Mouse (Mus musculus): ENCODE measurements around the gene Cdh12. TPM values are rescaled to one million over a fixed set of nuclear protein-coding genes. Genes with fewer than 3 reads are reported as not detected.

Cdh12 gene
- total and polyA plus RNA-seq, 3 experiments, result not detected

GRCm38 (mm10) chr15:20458508-20458907, 9.4 kb downstream of the Cdh12 start:
- Histone ChIP-seq H3K4me1 (ENCODE audit: control insufficient read depth in 1 of 2, insufficient read depth in 2 of 2, low read length in 2 of 2) (no peaks in the 10 kb centered on the region), H3K79me2 (ENCODE audit: control insufficient read depth, insufficient read depth, low read length, poor library complexity) (no peaks in the 10 kb centered on the region), H3K27me3 (ENCODE audit: control insufficient read depth in 1 of 2, insufficient read depth in 2 of 2, low read length in 2 of 2) (no peaks in the 10 kb centered on the region), H3K27ac (ENCODE audit: control insufficient read depth, low read depth, low read length) (no peak overlapping the region), H3K9me3 (replicated peaks; ENCODE audit: insufficient read depth, low read length) (no peaks in the 10 kb centered on the region), H3K9ac (ENCODE audit: control insufficient read depth, low read depth, low read length, poor library complexity, severe bottlenecking) (no peak overlapping the region), H3K4me3 (ENCODE audit: control insufficient read depth in 1 of 2, insufficient read depth in 1 of 2, low read depth in 2 of 2, low read length in 2 of 2) (no peak overlapping the region), H3K36me3 (ENCODE audit: control insufficient read depth in 1 of 2, insufficient read depth in 2 of 2, low read length in 2 of 2) (no peaks in the 10 kb centered on the region)
- DNase-seq (ENCODE audit: low read depth, low spot score), result no peak
- TF ChIP-seq TBP (IDR thresholded peaks at IDR 0.05; ENCODE audit: low read depth, low read length) (no peak), HCFC1 (IDR thresholded peaks at IDR 0.05; ENCODE audit: low read depth, low read length) (no peak), SMC3 (IDR thresholded peaks at IDR 0.05; ENCODE audit: low read depth, low read length) (no peak), GABPA (IDR thresholded peaks at IDR 0.05; ENCODE audit: low read depth, low read length) (no peak), MEF2A (IDR thresholded peaks at IDR 0.05; ENCODE audit: extremely low read depth, insufficient replicate concordance, low read depth, low read length, poor library complexity, severe bottlenecking) (no peak), MAX (IDR thresholded peaks at IDR 0.05; ENCODE audit: low read length) (no peak), ZNF384 (IDR thresholded peaks at IDR 0.05; ENCODE audit: low read depth, low read length) (no peak), SIN3A (IDR thresholded peaks at IDR 0.05; ENCODE audit: low read length) (no peak), EP300 (IDR thresholded peaks at IDR 0.05; ENCODE audit: low read depth in 1 of 2, low read length in 2 of 2) (no peak), JUND (IDR thresholded peaks at IDR 0.05; ENCODE audit: low read depth, low read length) (no peak), CHD2 (IDR thresholded peaks at IDR 0.05; ENCODE audit: low read length) (no peak), NRF1 (IDR thresholded peaks at IDR 0.05; ENCODE audit: insufficient read depth, low read depth, low read length, poor library complexity, severe bottlenecking) (no peak), POLR2A (IDR thresholded peaks at IDR 0.05; ENCODE audit: control insufficient read depth in 1 of 2, insufficient read depth in 1 of 2, low read depth in 1 of 2, low read length in 2 of 2, poor library complexity in 1 of 2) (no peak), NELFE (IDR thresholded peaks at IDR 0.05; ENCODE audit: low read depth, low read length) (no peak), ELF1 (IDR thresholded peaks at IDR 0.05; ENCODE audit: low read depth, low read length) (no peak)

GRCm38 (mm10) chr15:20462500-20462899, 13.4 kb downstream of the Cdh12 start:
- TF ChIP-seq KAT2A (conservative IDR thresholded peaks at IDR 0.05; ENCODE audit: low read depth, low read length), result no peak
- TF ChIP-seq EP300 (IDR thresholded peaks at IDR 0.05; ENCODE audit: low read depth in 1 of 2, low read length in 2 of 2), result no peak
- no peak for TF ChIP-seq CHD1 (IDR thresholded peaks at IDR 0.05; ENCODE audit: low read depth, low read length)
- no peak for TF ChIP-seq MAX (IDR thresholded peaks at IDR 0.05; ENCODE audit: low read length)
- no peak for TF ChIP-seq MAZ (IDR thresholded peaks at IDR 0.05; ENCODE audit: low read depth, low read length)
- TF ChIP-seq USF2 (IDR thresholded peaks at IDR 0.05; ENCODE audit: borderline replicate concordance in 1 of 2, insufficient read depth in 1 of 2, low read depth in 1 of 2, low read length in 2 of 2), result no peak
- TF ChIP-seq ZNF384 (IDR thresholded peaks at IDR 0.05; ENCODE audit: low read depth, low read length), result no peak
- no peak for TF ChIP-seq TCF12 (IDR thresholded peaks at IDR 0.05; ENCODE audit: low read depth, low read length)
- no peak for TF ChIP-seq USF1 (IDR thresholded peaks at IDR 0.05; ENCODE audit: low read depth, low read length)
- no peak for TF ChIP-seq ZMIZ1 (IDR thresholded peaks at IDR 0.05; ENCODE audit: low read depth, low read length)
- TF ChIP-seq TBP (IDR thresholded peaks at IDR 0.05; ENCODE audit: low read depth, low read length), result no peak
- no peak for TF ChIP-seq MYC (IDR thresholded peaks at IDR 0.05; ENCODE audit: low read depth, low read length)
- no peak for TF ChIP-seq RCOR1 (IDR thresholded peaks at IDR 0.05; ENCODE audit: low read depth, low read length)
- no peak for DNase-seq (ENCODE audit: low read depth, low spot score)
- H3K4me3 ChIP-seq (ENCODE audit: control insufficient read depth in 1 of 2, insufficient read depth in 1 of 2, low read depth in 2 of 2, low read length in 2 of 2), result no peak overlapping the region

More at GRCm38 (mm10) chr15:20462500-20462899, 13.4 kb downstream of the Cdh12 start:
- Histone ChIP-seq H3K79me2 (ENCODE audit: control insufficient read depth, insufficient read depth, low read length, poor library complexity) (no peaks in the 10 kb centered on the region), H3K36me3 (ENCODE audit: control insufficient read depth in 1 of 2, insufficient read depth in 2 of 2, low read length in 2 of 2) (peaks cover 0 to 2% of the 10 kb centered on the region in 2 experiments; a peak in 1 of 4 replicates), H3K4me1 (ENCODE audit: control insufficient read depth in 1 of 2, insufficient read depth in 2 of 2, low read length in 2 of 2) (0 out of 4 replicates have a peak, but pooled peaks cover 0 to 2% of the 10 kb centered on the region in 2 experiments), H3K9ac (ENCODE audit: control insufficient read depth, low read depth, low read length, poor library complexity, severe bottlenecking) (no peak overlapping the region), H3K9me3 (replicated peaks; ENCODE audit: insufficient read depth, low read length) (no peaks in the 10 kb centered on the region), H3K27me3 (ENCODE audit: control insufficient read depth in 1 of 2, insufficient read depth in 2 of 2, low read length in 2 of 2) (no peaks in the 10 kb centered on the region), H3K27ac (ENCODE audit: control insufficient read depth, low read depth, low read length) (no peak overlapping the region)

Measured in MEL (cell line).